Mouse (Mus musculus) erythroblast, embryonic 14.5 days (primary cell): ENCODE measurements around the gene Smg6.

Experiments
- GATA1 ChIP-seq: IDR thresholded peaks from 2 replicates; pipeline ENCODE4 v1.6.1; 2012; ENCODE audit warnings: low read length, inconsistent platforms, mixed read lengths
- TAL1 ChIP-seq: IDR thresholded peaks from 3 replicates; pipeline ENCODE4 v1.6.1; 2012; ENCODE audit warnings: low read length, inconsistent platforms, mixed read lengths

- no peak for TF ChIP-seq GATA1
- no peak for TF ChIP-seq TAL1
Measured at GRCm38 (mm10) chr11:75193256-75194071, 267.8 kb downstream of the Smg6 start, which contains the start of gene Rtn4rl1.
